Mouse (Mus musculus): ENCODE measurements around the gene Sash1. TPM values are rescaled to one million over a fixed set of nuclear protein-coding genes. Genes with fewer than 3 reads are reported as not detected.

Gene Sash1
- polyA plus RNA-seq, 1 experiment = 23.8 TPM

DNA sequence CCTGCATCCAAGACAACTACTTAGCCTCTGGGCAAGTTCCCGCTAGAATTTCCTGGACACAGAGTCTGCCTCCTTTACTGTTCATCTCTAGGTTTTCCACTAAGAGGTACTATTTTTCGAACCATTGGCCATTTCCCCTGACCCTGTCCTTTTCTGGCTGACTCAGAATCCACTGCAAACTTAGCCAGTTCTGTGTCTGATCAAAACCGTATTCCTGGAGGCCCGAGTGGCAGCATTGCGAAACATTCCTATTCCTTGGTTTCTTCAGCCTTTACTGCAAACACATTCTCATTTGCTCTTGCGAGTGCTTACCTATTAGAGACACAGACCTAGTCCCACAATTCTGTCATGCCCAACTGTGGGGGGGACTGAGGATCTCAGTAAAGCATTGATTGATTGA lies 17.2 kb upstream of the Sash1 start:
- TF ChIP-seq CTCF (IDR thresholded peaks at IDR 0.05; ENCODE audit: extremely low read depth, insufficient read depth, low read length) = no peak
- TF ChIP-seq POLR2A (IDR thresholded peaks at IDR 0.05; ENCODE audit: extremely low read depth, insufficient read depth, low read length) = no peak
- no peak overlapping the region for H3K4me3 ChIP-seq (ENCODE audit: insufficient read depth, low read length)
- H3K4me1 ChIP-seq (ENCODE audit: control insufficient read depth, insufficient read depth, low read length) = no peaks in the 10 kb centered on the region
- H3K27ac ChIP-seq (ENCODE audit: insufficient read depth, low read length) = no peak overlapping the region

DNA sequence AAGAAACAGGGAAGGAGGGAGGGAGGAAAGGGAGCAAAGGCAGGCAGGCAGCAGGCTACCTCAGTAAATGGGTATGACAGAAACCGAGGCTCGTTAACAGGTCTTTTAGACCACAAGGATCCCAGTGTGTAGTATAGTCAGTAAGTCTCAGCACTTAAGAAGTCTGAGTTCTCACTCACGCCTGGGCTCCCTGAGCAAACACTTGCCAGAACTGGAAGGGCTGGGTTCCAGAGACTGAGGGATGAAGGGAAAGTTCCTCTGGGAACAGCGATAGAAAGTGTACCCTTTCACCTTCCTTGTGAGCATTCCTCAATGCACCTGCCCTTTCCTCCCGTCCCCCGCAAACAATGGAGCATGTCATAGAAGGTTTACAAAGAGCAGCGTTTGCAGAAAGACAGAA lies 16.5 kb upstream of the Sash1 start:
- Histone ChIP-seq H3K4me1 (ENCODE audit: control insufficient read depth, insufficient read depth, low read length) (no peaks in the 10 kb centered on the region), H3K27ac (ENCODE audit: insufficient read depth, low read length) (no peak overlapping the region), H3K4me3 (ENCODE audit: insufficient read depth, low read length) (no peak overlapping the region)
- no peak for TF ChIP-seq CTCF (IDR thresholded peaks at IDR 0.05; ENCODE audit: extremely low read depth, insufficient read depth, low read length)
- no peak for TF ChIP-seq POLR2A (IDR thresholded peaks at IDR 0.05; ENCODE audit: extremely low read depth, insufficient read depth, low read length)

DNA sequence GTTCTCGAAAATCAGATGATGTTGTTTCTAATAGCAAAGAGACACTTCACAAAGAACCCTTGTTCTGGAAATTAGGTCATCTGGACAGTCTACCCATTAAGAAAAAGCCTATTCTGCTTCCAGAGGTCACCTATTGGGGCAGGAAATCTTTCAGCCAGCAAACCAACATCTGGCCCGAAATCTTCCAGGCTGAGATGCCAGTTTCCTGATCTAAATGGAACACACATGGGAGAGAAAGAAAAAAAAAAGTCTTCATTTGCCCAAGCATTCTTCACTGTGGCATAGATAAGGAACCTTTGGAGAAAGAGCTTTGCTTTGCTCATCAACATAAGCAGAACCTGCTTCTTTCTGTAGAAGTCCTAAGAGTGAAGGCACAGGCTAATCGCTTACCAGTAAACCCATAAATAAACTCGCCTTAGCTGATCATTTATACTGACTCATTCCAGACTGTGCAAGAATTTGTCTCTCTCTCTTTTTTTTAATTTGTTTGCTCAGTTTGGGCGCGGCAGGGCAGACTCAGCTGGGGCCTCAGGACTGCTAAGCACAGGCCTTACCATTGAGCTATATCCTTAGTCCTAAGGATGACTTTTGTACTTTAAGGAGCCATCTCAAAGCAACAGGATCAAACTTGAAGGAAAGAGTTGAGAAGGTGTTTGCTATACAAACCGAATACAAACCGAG lies 13.1 kb upstream of the Sash1 start:
- peak overlapping the region; percentile 69; the same call in 1 of the 2 replicates for H3K27ac ChIP-seq (ENCODE audit: insufficient read depth, low read length)
- no peak for TF ChIP-seq CTCF (IDR thresholded peaks at IDR 0.05; ENCODE audit: extremely low read depth, insufficient read depth, low read length)
- no peak for TF ChIP-seq POLR2A (IDR thresholded peaks at IDR 0.05; ENCODE audit: extremely low read depth, insufficient read depth, low read length)
- H3K4me1 ChIP-seq (ENCODE audit: control insufficient read depth, insufficient read depth, low read length) = no peaks in the 10 kb centered on the region
- H3K4me3 ChIP-seq (ENCODE audit: insufficient read depth, low read length) = no peak overlapping the region

DNA sequence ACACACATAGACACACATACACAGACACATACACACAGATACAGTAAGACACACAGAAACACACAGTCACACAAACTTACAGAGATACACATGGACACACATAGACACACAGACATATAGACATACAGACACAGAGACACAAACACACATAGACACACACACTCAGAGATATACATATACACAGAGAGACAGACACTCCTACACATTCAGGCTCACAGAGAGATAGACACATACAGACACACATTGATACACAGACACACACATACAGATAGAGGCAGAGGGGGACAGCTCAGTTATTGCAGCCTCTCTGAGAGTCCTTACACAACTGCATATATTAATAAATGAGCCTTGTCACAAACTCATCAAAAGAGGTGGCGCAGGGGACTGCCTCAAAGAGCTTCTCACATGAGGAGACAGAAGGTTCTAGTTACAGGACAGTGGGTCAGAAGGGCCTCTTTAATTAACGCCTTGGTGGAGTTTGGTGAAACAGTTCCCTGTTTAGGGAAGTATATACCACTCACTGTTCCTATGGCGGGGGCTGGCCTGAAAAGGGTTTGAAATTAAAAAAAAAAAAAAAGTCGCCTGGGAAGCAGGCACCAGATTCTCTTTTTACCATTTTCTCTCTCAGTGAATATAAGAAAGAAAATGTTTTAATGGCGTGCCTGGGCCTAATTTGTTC lies 12.4 kb upstream of the Sash1 start:
- H3K27ac ChIP-seq (ENCODE audit: insufficient read depth, low read length) = no peak overlapping the region

DNA sequence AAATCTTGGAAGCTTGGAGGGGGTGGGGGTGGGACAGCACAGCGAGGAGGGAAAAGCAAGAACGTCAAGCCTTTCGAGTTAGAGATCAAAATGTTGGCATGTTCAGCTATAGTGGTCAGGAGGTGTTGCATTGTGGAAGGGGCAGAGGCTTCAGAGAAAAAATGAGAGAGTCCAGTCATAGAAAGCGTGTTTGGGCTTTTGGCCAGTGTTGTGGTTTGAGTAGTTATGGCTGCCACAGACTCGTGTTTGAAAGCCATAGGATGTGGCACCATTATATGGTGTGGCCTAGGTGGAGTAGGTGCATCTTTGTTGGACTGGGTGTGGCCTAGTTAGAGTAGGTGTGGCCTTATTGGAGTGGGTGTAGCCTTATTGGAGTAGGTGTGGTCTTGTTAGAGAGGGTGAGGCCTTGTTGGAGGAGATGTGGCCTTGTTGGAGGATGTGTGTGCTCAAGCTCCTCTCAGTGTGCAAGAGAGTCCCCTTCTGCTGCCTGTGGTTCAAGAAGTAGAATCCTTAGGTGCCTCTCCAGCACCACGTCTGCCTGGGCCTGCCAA lies 9.2 kb upstream of the Sash1 start:
- Histone ChIP-seq H3K27ac (ENCODE audit: insufficient read depth, low read length) (no peak overlapping the region), H3K4me1 (ENCODE audit: control insufficient read depth, insufficient read depth, low read length) (no peaks in the 10 kb centered on the region), H3K4me3 (ENCODE audit: insufficient read depth, low read length) (no peak overlapping the region)
- TF ChIP-seq POLR2A (IDR thresholded peaks at IDR 0.05; ENCODE audit: extremely low read depth, insufficient read depth, low read length) (no peak), CTCF (IDR thresholded peaks at IDR 0.05; ENCODE audit: extremely low read depth, insufficient read depth, low read length) (no peak)

More for the DNA sequence above, 12.4 kb upstream of the Sash1 start:
- no peaks in the 10 kb centered on the region for H3K4me1 ChIP-seq (ENCODE audit: control insufficient read depth, insufficient read depth, low read length)
- no peak overlapping the region for H3K4me3 ChIP-seq (ENCODE audit: insufficient read depth, low read length)
- no peak for TF ChIP-seq POLR2A (IDR thresholded peaks at IDR 0.05; ENCODE audit: extremely low read depth, insufficient read depth, low read length)
- no peak for TF ChIP-seq CTCF (IDR thresholded peaks at IDR 0.05; ENCODE audit: extremely low read depth, insufficient read depth, low read length)

DNA sequence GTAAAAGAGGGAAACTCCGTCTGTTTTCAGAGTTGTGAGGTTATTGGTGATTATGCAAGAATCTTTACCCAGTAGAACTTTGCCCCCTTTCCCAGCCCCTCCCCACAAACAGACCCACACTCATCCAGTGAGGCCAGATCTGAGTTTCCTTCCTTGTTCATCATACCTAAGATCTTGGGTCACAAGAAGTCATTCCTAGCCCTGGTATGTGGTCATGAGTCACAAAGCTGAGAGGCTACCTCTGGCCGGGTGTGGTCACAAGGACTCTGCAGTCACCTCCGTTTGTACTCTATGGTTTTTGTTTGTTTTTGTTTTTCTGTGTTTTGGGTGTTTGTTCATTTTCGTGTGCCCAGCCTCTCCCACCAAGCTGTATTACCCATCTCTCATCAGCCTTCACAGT lies 4.6 kb upstream of the Sash1 start:
- TF ChIP-seq POLR2A (IDR thresholded peaks at IDR 0.05; ENCODE audit: extremely low read depth, insufficient read depth, low read length) (no peak), CTCF (IDR thresholded peaks at IDR 0.05; ENCODE audit: extremely low read depth, insufficient read depth, low read length) (no peak)
- Histone ChIP-seq H3K27ac (ENCODE audit: insufficient read depth, low read length) (no peak overlapping the region), H3K4me3 (ENCODE audit: insufficient read depth, low read length) (no peak overlapping the region), H3K4me1 (ENCODE audit: control insufficient read depth, insufficient read depth, low read length) (no peaks in the 10 kb centered on the region)

DNA sequence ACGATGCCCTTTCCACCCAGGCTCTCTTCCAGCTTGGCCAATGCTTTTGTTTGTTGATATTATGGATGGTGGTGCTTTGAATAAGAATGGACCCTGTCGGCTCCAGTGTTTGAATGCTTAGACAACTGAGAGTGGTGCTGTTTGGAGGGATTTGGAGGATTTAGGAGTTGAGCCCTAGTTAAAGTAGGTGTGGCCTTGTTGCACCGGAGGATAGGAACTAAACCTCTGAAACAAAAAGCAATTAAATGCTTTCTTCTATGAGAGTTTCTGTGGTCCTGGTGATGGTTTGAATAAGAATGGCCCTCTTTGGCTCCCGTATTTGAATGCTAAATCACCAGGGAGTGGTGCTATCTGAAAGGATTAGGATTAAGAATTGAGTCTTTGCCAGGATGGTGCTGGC lies 3.5 kb upstream of the Sash1 start:
- no peak for TF ChIP-seq POLR2A (IDR thresholded peaks at IDR 0.05; ENCODE audit: extremely low read depth, insufficient read depth, low read length)
- TF ChIP-seq CTCF (IDR thresholded peaks at IDR 0.05; ENCODE audit: extremely low read depth, insufficient read depth, low read length) = no peak
- H3K4me3 ChIP-seq (ENCODE audit: insufficient read depth, low read length) = no peak overlapping the region
- H3K27ac ChIP-seq (ENCODE audit: insufficient read depth, low read length) = no peak overlapping the region
- no peaks in the 10 kb centered on the region for H3K4me1 ChIP-seq (ENCODE audit: control insufficient read depth, insufficient read depth, low read length)

DNA sequence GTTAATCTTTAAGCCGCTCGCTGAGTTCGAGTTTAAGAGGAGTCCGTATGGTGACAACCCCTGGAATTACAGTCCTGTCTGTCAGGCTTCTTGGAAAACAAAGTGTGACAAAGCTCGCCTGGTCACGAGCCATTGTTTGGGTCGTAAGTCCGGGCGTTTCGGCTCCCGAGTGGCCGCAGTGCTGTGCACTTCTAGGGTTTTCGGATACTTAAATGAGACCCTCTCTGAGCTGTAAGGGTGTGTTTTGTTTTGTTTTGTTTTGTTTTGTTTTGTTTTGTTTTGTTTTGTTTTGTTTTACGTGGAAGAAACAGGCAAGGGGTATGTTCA lies 621 bp upstream of the Sash1 start:
- TF ChIP-seq CTCF (IDR thresholded peaks at IDR 0.05; ENCODE audit: extremely low read depth, insufficient read depth, low read length) = no peak
- TF ChIP-seq POLR2A (IDR thresholded peaks at IDR 0.05; ENCODE audit: extremely low read depth, insufficient read depth, low read length) = no peak
- Histone ChIP-seq H3K27ac (ENCODE audit: insufficient read depth, low read length) (peak overlapping the region; percentile 49; the same call in 1 of the 2 replicates), H3K4me3 (ENCODE audit: insufficient read depth, low read length) (peak overlapping the region; percentile 41), H3K4me1 (ENCODE audit: control insufficient read depth, insufficient read depth, low read length) (no peaks in the 10 kb centered on the region)

DNA sequence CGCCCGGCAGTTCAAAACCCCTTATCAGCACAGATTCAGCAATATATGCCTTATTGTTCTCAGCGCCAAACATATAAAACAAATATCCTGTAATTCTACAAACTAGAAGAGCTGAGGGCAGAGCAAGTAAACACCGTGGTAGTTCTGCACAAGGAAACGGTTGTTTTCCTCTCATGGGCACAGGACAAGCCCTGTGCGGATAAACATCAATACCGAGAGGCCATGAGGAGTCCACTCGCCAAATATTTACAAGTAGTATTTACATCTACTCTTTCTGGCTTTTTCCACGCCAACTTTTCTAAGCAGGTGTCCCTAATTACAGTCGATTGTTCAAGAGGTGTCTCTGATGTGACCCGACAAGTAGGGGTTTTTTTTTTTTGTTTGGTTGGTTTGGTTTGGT lies 669 bp downstream of the Sash1 start:
- Histone ChIP-seq H3K27ac (ENCODE audit: insufficient read depth, low read length) (peak overlapping the region; percentile 78), H3K4me1 (ENCODE audit: control insufficient read depth, insufficient read depth, low read length) (no peaks in the 10 kb centered on the region), H3K4me3 (ENCODE audit: insufficient read depth, low read length) (peak overlapping the region; percentile 41)
- TF ChIP-seq CTCF (IDR thresholded peaks at IDR 0.05; ENCODE audit: extremely low read depth, insufficient read depth, low read length) = no peak
- no peak for TF ChIP-seq POLR2A (IDR thresholded peaks at IDR 0.05; ENCODE audit: extremely low read depth, insufficient read depth, low read length)

DNA sequence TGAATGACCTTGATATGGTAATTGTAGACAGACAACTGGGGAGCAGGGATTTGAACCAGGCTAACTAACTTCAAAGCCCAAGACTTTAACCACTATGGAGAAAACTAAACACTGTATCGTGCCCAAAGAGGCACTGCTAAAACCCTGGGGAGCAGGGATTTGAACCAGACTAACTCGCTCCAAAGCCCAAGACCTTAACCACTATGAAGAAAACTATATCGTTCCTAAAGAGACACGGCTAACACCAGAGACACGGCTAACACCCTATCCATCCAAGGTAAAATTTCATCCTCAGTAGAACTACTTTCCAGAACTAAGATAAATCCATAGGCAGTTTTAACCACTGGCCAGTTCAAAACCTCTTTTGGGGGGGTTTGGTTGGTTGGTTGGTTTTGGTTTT lies 1.3 kb downstream of the Sash1 start:
- Histone ChIP-seq H3K27ac (ENCODE audit: insufficient read depth, low read length) (0 out of 2 replicates have a peak overlapping the region, but pooled peaks have one; percentile 67), H3K4me1 (ENCODE audit: control insufficient read depth, insufficient read depth, low read length) (no peaks in the 10 kb centered on the region), H3K4me3 (ENCODE audit: insufficient read depth, low read length) (peak overlapping the region; percentile 15; the same call in 1 of the 2 replicates)
- TF ChIP-seq POLR2A (IDR thresholded peaks at IDR 0.05; ENCODE audit: extremely low read depth, insufficient read depth, low read length) = no peak

All from cortical plate, adult 2 months (tissue).